Mouse (Mus musculus): ENCODE results near the gene Tor3a. TPM values are rescaled to one million over a fixed set of nuclear protein-coding genes. Genes with fewer than 3 reads are reported as not detected.

Gene Tor3a
- total and polyA plus RNA-seq, 2 experiments from 2014 or later: 4.4 to 4.5 TPM

GRCm38 (mm10) chr1:156617811-156618210, 56.3 kb downstream of the Tor3a start:
- 60% methylated on average over 4 of the region's 4 CpGs for WGBS
- H3K4me1 ChIP-seq (ENCODE audit: insufficient read depth): peaks cover 6% of the 10 kb centered on the region; the same call in 1 of the 2 replicates
- no peak for ATAC-seq

GRCm38 (mm10) chr1:156616989-156617598, 57.1 kb downstream of the Tor3a start:
- 32% methylated on average over 12 of the region's 12 CpGs for WGBS
- no peak for DNase-seq
- no peak for ATAC-seq
- Histone ChIP-seq H3K4me3 (ENCODE audit: low read depth, low read length) (no peak overlapping the region), H3K27me3 (ENCODE audit: insufficient read depth, low read length) (no peaks in the 10 kb centered on the region), H3K27ac (ENCODE audit: low read depth, low read length) (no peak overlapping the region), H3K4me1 (ENCODE audit: insufficient read depth) (peaks cover 6% of the 10 kb centered on the region; the same call in 1 of the 2 replicates), H3K9me3 (ENCODE audit: low read length) (no peaks in the 10 kb centered on the region), H3K4me2 (ENCODE audit: low read depth) (no peak overlapping the region), H3K9ac (no peak overlapping the region), H3K36me3 (ENCODE audit: insufficient read depth) (no peaks in the 10 kb centered on the region; the same call in 1 of the 2 replicates)
- no peak for TF ChIP-seq CTCF (IDR thresholded peaks at IDR 0.05; ENCODE audit: low read depth)

More at GRCm38 (mm10) chr1:156617811-156618210, 56.3 kb downstream of the Tor3a start:
- DNase-seq: no peak
- H3K27ac ChIP-seq (ENCODE audit: low read depth, low read length): no peak overlapping the region
- H3K4me2 ChIP-seq (ENCODE audit: low read depth): no peak overlapping the region
- H3K9ac ChIP-seq: no peak overlapping the region
- no peak for TF ChIP-seq CTCF (IDR thresholded peaks at IDR 0.05; ENCODE audit: low read depth)
- H3K4me3 ChIP-seq (ENCODE audit: low read depth, low read length): no peak overlapping the region
- H3K27me3 ChIP-seq (ENCODE audit: insufficient read depth, low read length): no peaks in the 10 kb centered on the region
- H3K36me3 ChIP-seq (ENCODE audit: insufficient read depth): peaks cover 6% of the 10 kb centered on the region; the same call in 1 of the 2 replicates
- no peaks in the 10 kb centered on the region for H3K9me3 ChIP-seq (ENCODE audit: low read length)

- TF ChIP-seq CTCF (IDR thresholded peaks at IDR 0.05; ENCODE audit: low read depth): no peak
- Histone ChIP-seq H3K4me1 (ENCODE audit: insufficient read depth) (peaks cover 6% of the 10 kb centered on the region; the same call in 1 of the 2 replicates), H3K36me3 (ENCODE audit: insufficient read depth) (no peaks in the 10 kb centered on the region), H3K4me2 (ENCODE audit: low read depth) (no peak overlapping the region), H3K4me3 (ENCODE audit: low read depth, low read length) (no peak overlapping the region), H3K27ac (ENCODE audit: low read depth, low read length) (no peak overlapping the region), H3K9ac (no peak overlapping the region), H3K27me3 (ENCODE audit: insufficient read depth, low read length) (no peaks in the 10 kb centered on the region), H3K9me3 (ENCODE audit: low read length) (no peaks in the 10 kb centered on the region)
- peak; percentile 27; the same call in 1 of the 2 replicates for ATAC-seq
- WGBS: 29% methylated on average over 13 of the region's 13 CpGs
- DNase-seq: no peak
Observed at GRCm38 (mm10) chr1:156615381-156616133, 58.6 kb downstream of the Tor3a start.

- no peaks in the 10 kb centered on the region for H3K36me3 ChIP-seq (ENCODE audit: insufficient read depth)
- TF ChIP-seq CTCF (IDR thresholded peaks at IDR 0.05; ENCODE audit: low read depth): peak; percentile 46; the same call in 1 of the 2 replicates
- H3K4me3 ChIP-seq (ENCODE audit: low read depth, low read length): no peak overlapping the region
- H3K4me1 ChIP-seq (ENCODE audit: insufficient read depth): peaks cover 6% of the 10 kb centered on the region; the same call in 1 of the 2 replicates
- DNase-seq (no peak), ATAC-seq (no peak)
- no peaks in the 10 kb centered on the region for H3K27me3 ChIP-seq (ENCODE audit: insufficient read depth, low read length)
- H3K9me3 ChIP-seq (ENCODE audit: low read length): no peaks in the 10 kb centered on the region
- H3K9ac ChIP-seq: no peak overlapping the region
- no peak overlapping the region for H3K4me2 ChIP-seq (ENCODE audit: low read depth)
- WGBS: 71% methylated on average over 1 of the region's 1 CpGs
- H3K27ac ChIP-seq (ENCODE audit: low read depth, low read length): no peak overlapping the region
Observed at GRCm38 (mm10) chr1:156614710-156615109, 59.4 kb downstream of the Tor3a start.

- Histone ChIP-seq H3K4me3 (ENCODE audit: low read depth, low read length) (no peak overlapping the region), H3K9me3 (ENCODE audit: low read length) (no peaks in the 10 kb centered on the region), H3K4me1 (ENCODE audit: insufficient read depth) (peaks cover 6% of the 10 kb centered on the region; the same call in 1 of the 2 replicates), H3K9ac (peak overlapping the region; percentile 22; the same call in 1 of the 2 replicates), H3K36me3 (ENCODE audit: insufficient read depth) (no peaks in the 10 kb centered on the region), H3K27me3 (ENCODE audit: insufficient read depth, low read length) (no peaks in the 10 kb centered on the region), H3K27ac (ENCODE audit: low read depth, low read length) (peak overlapping the region; percentile 73), H3K4me2 (ENCODE audit: low read depth) (no peak overlapping the region; the same call in 1 of the 2 replicates)
- ATAC-seq (peak; percentile 76), DNase-seq (peak; percentile 35)
- no peak for TF ChIP-seq CTCF (IDR thresholded peaks at IDR 0.05; ENCODE audit: low read depth)
- 14% methylated on average over 9 of the region's 9 CpGs for WGBS
Observed at GRCm38 (mm10) chr1:156613855-156614530, 60.2 kb downstream of the Tor3a start.

DNA sequence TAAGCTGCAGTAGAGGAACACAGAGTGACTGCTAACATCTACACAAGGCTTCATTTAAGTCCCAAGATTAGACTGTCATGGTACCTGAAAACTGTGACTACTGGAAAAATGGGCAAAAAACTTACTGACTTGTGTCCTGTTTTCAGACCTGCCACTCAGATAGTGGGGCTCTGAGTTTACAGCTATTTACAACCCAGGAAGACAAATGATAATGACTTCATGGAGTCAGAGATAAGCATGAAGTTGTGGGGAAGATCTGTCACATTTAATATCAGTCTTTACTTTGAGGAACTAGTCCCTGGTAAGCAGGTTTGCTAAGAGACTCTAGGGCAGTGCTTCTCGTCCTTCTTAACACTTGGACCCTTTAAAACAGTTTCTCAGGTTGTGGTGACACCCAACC, 63.9 kb downstream of the Tor3a start:
- H3K9me3 ChIP-seq (ENCODE audit: low read length): no peaks in the 10 kb centered on the region
- no peak for ATAC-seq
- H3K4me1 ChIP-seq (ENCODE audit: insufficient read depth): 0 out of 2 replicates have a peak, but pooled peaks cover 2% of the 10 kb centered on the region
- no peak overlapping the region for H3K4me2 ChIP-seq (ENCODE audit: low read depth)
- no peaks in the 10 kb centered on the region for H3K27me3 ChIP-seq (ENCODE audit: insufficient read depth, low read length)
- TF ChIP-seq CTCF (IDR thresholded peaks at IDR 0.05; ENCODE audit: low read depth): no peak
- no peak overlapping the region for H3K27ac ChIP-seq (ENCODE audit: low read depth, low read length)
- no peaks in the 10 kb centered on the region for H3K36me3 ChIP-seq (ENCODE audit: insufficient read depth)
- no peak for DNase-seq
- no peak overlapping the region for H3K9ac ChIP-seq
- 94% methylated on average over 1 of the region's 1 CpGs for WGBS
- no peak overlapping the region for H3K4me3 ChIP-seq (ENCODE audit: low read depth, low read length)
